In genomic region chr2:32353836-32354235, GRCm38 (mm10) we compare ENCODE assay signal across 8 mouse cellular contexts. TPM values are rescaled to one million over a fixed set of nuclear protein-coding genes. Genes with fewer than 3 reads are reported as not detected.
DNase-seq lines count a peak whose midpoint lies in the region; ATAC-seq and TF ChIP-seq lines count a peak whose summit lies in the region.

No protein-coding gene starts in this region.

- no peak overlapping the region for H3K27ac ChIP-seq in hindbrain, embryonic 12.5 days
- H3K27ac ChIP-seq in hindbrain, embryonic 11.5 days (ENCODE audit: low read depth, low read length): no peak overlapping the region
- no peak overlapping the region; the same call in 1 of the 2 replicates for H3K27ac ChIP-seq in midbrain, embryonic 16.5 days (ENCODE audit: low read length)
- no peak overlapping the region for H3K27ac ChIP-seq in midbrain, embryonic 11.5 days (ENCODE audit: low read depth, low read length)
- H3K27ac ChIP-seq in limb, embryonic 10.5 days: peak overlapping the region; percentile 92; the same call in 1 of the 2 replicates
- H3K27ac ChIP-seq in stomach, postnatal 0 days (replicated peaks): peak overlapping the region; percentile 30; the same call in 1 of the 2 replicates

- no peak for TF ChIP-seq CTCF in stomach, postnatal 0 days (IDR thresholded peaks at IDR 0.05; ENCODE audit: low read depth)

- H3K9me3 ChIP-seq in hindbrain, embryonic 12.5 days (replicated peaks): no peaks in the 10 kb centered on the region
- no peaks in the 10 kb centered on the region for H3K9me3 ChIP-seq in hindbrain, embryonic 11.5 days (ENCODE audit: control insufficient read depth, low read length)
- no peaks in the 10 kb centered on the region for H3K9me3 ChIP-seq in midbrain, embryonic 16.5 days (replicated peaks; ENCODE audit: control insufficient read depth, low read length, poor library complexity, severe bottlenecking)
- no peaks in the 10 kb centered on the region for H3K9me3 ChIP-seq in midbrain, embryonic 11.5 days (ENCODE audit: control insufficient read depth, low read length)
- no peaks in the 10 kb centered on the region for H3K9me3 ChIP-seq in limb, embryonic 10.5 days (replicated peaks)
- no peaks in the 10 kb centered on the region for H3K9me3 ChIP-seq in stomach, postnatal 0 days (ENCODE audit: control insufficient read depth, low read length)

- DNase-seq in hindbrain, embryonic 11.5 days (ENCODE audit: low spot score): no peak
- DNase-seq in midbrain, embryonic 11.5 days (ENCODE audit: low spot score, missing footprints): no peak
- DNase-seq in limb, embryonic 10.5 days (ENCODE audit: low spot score): no peak
- DNase-seq in stomach, postnatal 0 days (ENCODE audit: low spot score): no peak
- no peak for DNase-seq in thymus, postnatal 4 days
- no peak for DNase-seq in urinary bladder, postnatal 10 days (ENCODE audit: low spot score)

- H3K36me3 ChIP-seq in hindbrain, embryonic 12.5 days: no peaks in the 10 kb centered on the region
- no peaks in the 10 kb centered on the region for H3K36me3 ChIP-seq in hindbrain, embryonic 11.5 days (ENCODE audit: control insufficient read depth, insufficient read depth, low read length)
- no peaks in the 10 kb centered on the region for H3K36me3 ChIP-seq in midbrain, embryonic 16.5 days (ENCODE audit: control insufficient read depth, insufficient read depth, low read length)
- H3K36me3 ChIP-seq in midbrain, embryonic 11.5 days (ENCODE audit: control insufficient read depth, insufficient read depth, low read length): no peaks in the 10 kb centered on the region
- peaks cover 15% of the 10 kb centered on the region for H3K36me3 ChIP-seq in limb, embryonic 10.5 days
- no peaks in the 10 kb centered on the region; the same call in 1 of the 2 replicates for H3K36me3 ChIP-seq in stomach, postnatal 0 days (ENCODE audit: control insufficient read depth, insufficient read depth, low read length)

- 74% methylated on average over 6 of the region's 6 CpGs for WGBS in hindbrain, embryonic 12.5 days
- WGBS in hindbrain, embryonic 11.5 days: 68% methylated on average over 6 of the region's 6 CpGs
- WGBS in midbrain, embryonic 16.5 days: 76% methylated on average over 6 of the region's 6 CpGs
- 74% methylated on average over 6 of the region's 6 CpGs for WGBS in midbrain, embryonic 11.5 days
- WGBS in limb, embryonic 10.5 days: 63% methylated on average over 6 of the region's 6 CpGs
- WGBS in stomach, postnatal 0 days: 41% methylated on average over 6 of the region's 6 CpGs

- ATAC-seq in hindbrain, embryonic 12.5 days (ENCODE audit: low FRiP score): no peak
- ATAC-seq in hindbrain, embryonic 11.5 days (ENCODE audit: low FRiP score): no peak
- ATAC-seq in midbrain, embryonic 16.5 days: no peak
- ATAC-seq in midbrain, embryonic 11.5 days (ENCODE audit: low FRiP score): no peak
- ATAC-seq in stomach, postnatal 0 days (ENCODE audit: low FRiP score, low TSS enrichment): no peak

- no peak overlapping the region for H3K4me3 ChIP-seq in hindbrain, embryonic 12.5 days
- no peak overlapping the region for H3K4me3 ChIP-seq in hindbrain, embryonic 11.5 days (ENCODE audit: low read depth, low read length)
- peak overlapping the region; percentile 78; the same call in 1 of the 2 replicates for H3K4me3 ChIP-seq in midbrain, embryonic 16.5 days (ENCODE audit: low read depth, low read length)
- H3K4me3 ChIP-seq in midbrain, embryonic 11.5 days (ENCODE audit: low read depth, low read length): no peak overlapping the region
- H3K4me3 ChIP-seq in limb, embryonic 10.5 days: peak overlapping the region; percentile 81; the same call in 1 of the 2 replicates
- no peak overlapping the region for H3K4me3 ChIP-seq in stomach, postnatal 0 days (ENCODE audit: low read depth, low read length)

- H3K9ac ChIP-seq in hindbrain, embryonic 12.5 days: no peak overlapping the region
- no peak overlapping the region for H3K9ac ChIP-seq in hindbrain, embryonic 11.5 days (ENCODE audit: low read depth, low read length)
- peak overlapping the region; percentile 92 for H3K9ac ChIP-seq in midbrain, embryonic 16.5 days (ENCODE audit: low read depth, low read length)
- no peak overlapping the region; the same call in 1 of the 2 replicates for H3K9ac ChIP-seq in midbrain, embryonic 11.5 days (ENCODE audit: low read length)
- H3K9ac ChIP-seq in stomach, postnatal 0 days (ENCODE audit: low read length): no peak overlapping the region

- peak overlapping the region; percentile 68; the same call in 1 of the 2 replicates for H3K4me2 ChIP-seq in hindbrain, embryonic 12.5 days (replicated peaks)
- H3K4me2 ChIP-seq in hindbrain, embryonic 11.5 days (replicated peaks; ENCODE audit: low read depth, low read length): no peak overlapping the region
- H3K4me2 ChIP-seq in midbrain, embryonic 16.5 days (ENCODE audit: low read length): peak overlapping the region; percentile 69
- H3K4me2 ChIP-seq in midbrain, embryonic 11.5 days: no peak overlapping the region
- peak overlapping the region; percentile 96 for H3K4me2 ChIP-seq in stomach, postnatal 0 days (replicated peaks; ENCODE audit: low read depth)

- 0 out of 2 replicates have a peak, but pooled peaks cover 6% of the 10 kb centered on the region for H3K27me3 ChIP-seq in hindbrain, embryonic 12.5 days
- no peaks in the 10 kb centered on the region; the same call in 1 of the 2 replicates for H3K27me3 ChIP-seq in hindbrain, embryonic 11.5 days (ENCODE audit: control insufficient read depth, insufficient read depth, low read length)
- H3K27me3 ChIP-seq in midbrain, embryonic 16.5 days (ENCODE audit: control insufficient read depth, insufficient read depth, low read depth, low read length): no peaks in the 10 kb centered on the region
- H3K27me3 ChIP-seq in midbrain, embryonic 11.5 days (ENCODE audit: control insufficient read depth, insufficient read depth, low read length): peaks cover 7% of the 10 kb centered on the region; the same call in 1 of the 2 replicates
- H3K27me3 ChIP-seq in limb, embryonic 10.5 days (ENCODE audit: low read depth, poor library complexity, severe bottlenecking): peaks cover 6% of the 10 kb centered on the region; the same call in 1 of the 2 replicates
- H3K27me3 ChIP-seq in stomach, postnatal 0 days (ENCODE audit: control insufficient read depth, insufficient read depth, low read length): no peaks in the 10 kb centered on the region

- no peak for TF ChIP-seq EP300 in stomach, postnatal 0 days (optimal IDR thresholded peaks at IDR 0.05)

- peaks cover 25% of the 10 kb centered on the region for H3K4me1 ChIP-seq in hindbrain, embryonic 12.5 days
- H3K4me1 ChIP-seq in hindbrain, embryonic 11.5 days (replicated peaks; ENCODE audit: control insufficient read depth, insufficient read depth, low read length): peaks cover 6% of the 10 kb centered on the region; the same call in 1 of the 2 replicates
- peaks cover 24% of the 10 kb centered on the region for H3K4me1 ChIP-seq in midbrain, embryonic 16.5 days (ENCODE audit: control insufficient read depth, insufficient read depth, low read length)
- peaks cover 10% of the 10 kb centered on the region for H3K4me1 ChIP-seq in midbrain, embryonic 11.5 days (ENCODE audit: control insufficient read depth, insufficient read depth, low read length)
- H3K4me1 ChIP-seq in limb, embryonic 10.5 days: peaks cover 46% of the 10 kb centered on the region
- H3K4me1 ChIP-seq in stomach, postnatal 0 days (replicated peaks; ENCODE audit: control insufficient read depth, insufficient read depth): 0 out of 2 replicates have a peak, but pooled peaks cover 3% of the 10 kb centered on the region

RNA-seq across cellular contexts. Expression of gene Dnm1, which starts 0.7 kb away (rescaled TPM):
- 44.4 and 47.5 TPM in 2 replicates for polyA plus RNA-seq in hindbrain, embryonic 12.5 days (2016; fragmentation: Nextera tagmentation; extraction: Ambion mirVana)
- 17.4 and 22.6 TPM in 2 replicates for polyA plus RNA-seq in hindbrain, embryonic 11.5 days (2014; fragmentation: Nextera tagmentation; extraction: Ambion mirVana)
- 55.1 and 66.3 TPM in 2 replicates for polyA plus RNA-seq in midbrain, embryonic 16.5 days (2015; fragmentation: Nextera tagmentation; extraction: Ambion mirVana)
- polyA plus RNA-seq in midbrain, embryonic 11.5 days (2014; fragmentation: Nextera tagmentation; extraction: Ambion mirVana): 12.9 and 13.8 TPM in 2 replicates
- polyA plus RNA-seq in limb, embryonic 10.5 days (2016; fragmentation: Nextera tagmentation; extraction: Ambion mirVana): 27.1 and 33.6 TPM in 2 replicates
- 5.6 and 6.2 TPM in 2 replicates for polyA plus RNA-seq in stomach, postnatal 0 days (2015; fragmentation: Nextera tagmentation; extraction: Ambion mirVana)

RNA-seq across cellular contexts. Expression of gene Ciz1, which starts 1.7 kb away (rescaled TPM):
- 59.1 and 66.3 TPM in 2 replicates for polyA plus RNA-seq in hindbrain, embryonic 12.5 days (2016; fragmentation: Nextera tagmentation; extraction: Ambion mirVana)
- 42.4 and 49.0 TPM in 2 replicates for polyA plus RNA-seq in hindbrain, embryonic 11.5 days (2014; fragmentation: Nextera tagmentation; extraction: Ambion mirVana)
- 56.3 and 58.7 TPM in 2 replicates for polyA plus RNA-seq in midbrain, embryonic 16.5 days (2015; fragmentation: Nextera tagmentation; extraction: Ambion mirVana)
- polyA plus RNA-seq in midbrain, embryonic 11.5 days (2014; fragmentation: Nextera tagmentation; extraction: Ambion mirVana): 43.1 and 46.9 TPM in 2 replicates
- polyA plus RNA-seq in limb, embryonic 10.5 days (2016; fragmentation: Nextera tagmentation; extraction: Ambion mirVana): 61.3 and 74.8 TPM in 2 replicates
- polyA plus RNA-seq in stomach, postnatal 0 days (2015; fragmentation: Nextera tagmentation; extraction: Ambion mirVana): 14.0 and 16.1 TPM in 2 replicates

RNA-seq across cellular contexts. Expression of gene 1110008P14Rik, which starts 27.9 kb away (rescaled TPM):
- polyA plus RNA-seq in hindbrain, embryonic 12.5 days (2016; fragmentation: Nextera tagmentation; extraction: Ambion mirVana): 62.6 and 72.8 TPM in 2 replicates
- polyA plus RNA-seq in hindbrain, embryonic 11.5 days (2014; fragmentation: Nextera tagmentation; extraction: Ambion mirVana): 62.1 and 62.7 TPM in 2 replicates
- polyA plus RNA-seq in midbrain, embryonic 16.5 days (2015; fragmentation: Nextera tagmentation; extraction: Ambion mirVana): 117 and 132 TPM in 2 replicates
- 46.4 and 49.4 TPM in 2 replicates for polyA plus RNA-seq in midbrain, embryonic 11.5 days (2014; fragmentation: Nextera tagmentation; extraction: Ambion mirVana)
- polyA plus RNA-seq in limb, embryonic 10.5 days (2016; fragmentation: Nextera tagmentation; extraction: Ambion mirVana): 36.3 and 37.0 TPM in 2 replicates
- polyA plus RNA-seq in stomach, postnatal 0 days (2015; fragmentation: Nextera tagmentation; extraction: Ambion mirVana): 85.0 and 90.1 TPM in 2 replicates

RNA-seq across cellular contexts. Expression of gene Lcn2, which starts 34.2 kb away (rescaled TPM):
- 0.95 and 1.2 TPM in 2 replicates for polyA plus RNA-seq in hindbrain, embryonic 12.5 days (2016; fragmentation: Nextera tagmentation; extraction: Ambion mirVana)
- 0.19 TPM in 1 of 2 replicates, not detected in the other for polyA plus RNA-seq in hindbrain, embryonic 11.5 days (2014; fragmentation: Nextera tagmentation; extraction: Ambion mirVana)
- 0.86 and 1.2 TPM in 2 replicates for polyA plus RNA-seq in midbrain, embryonic 16.5 days (2015; fragmentation: Nextera tagmentation; extraction: Ambion mirVana)
- 0.30 TPM in 1 of 2 replicates, not detected in the other for polyA plus RNA-seq in midbrain, embryonic 11.5 days (2014; fragmentation: Nextera tagmentation; extraction: Ambion mirVana)
- polyA plus RNA-seq in limb, embryonic 10.5 days (2016; fragmentation: Nextera tagmentation; extraction: Ambion mirVana): not detected in 2 replicates
- polyA plus RNA-seq in stomach, postnatal 0 days (2015; fragmentation: Nextera tagmentation; extraction: Ambion mirVana): 1.8 TPM in 2 replicates

RNA-seq across cellular contexts. Expression of gene Ptges2, which starts 41.9 kb away (rescaled TPM):
- 34.5 and 35.1 TPM in 2 replicates for polyA plus RNA-seq in hindbrain, embryonic 12.5 days (2016; fragmentation: Nextera tagmentation; extraction: Ambion mirVana)
- 30.2 and 30.8 TPM in 2 replicates for polyA plus RNA-seq in hindbrain, embryonic 11.5 days (2014; fragmentation: Nextera tagmentation; extraction: Ambion mirVana)
- polyA plus RNA-seq in midbrain, embryonic 16.5 days (2015; fragmentation: Nextera tagmentation; extraction: Ambion mirVana): 50.7 and 51.4 TPM in 2 replicates
- polyA plus RNA-seq in midbrain, embryonic 11.5 days (2014; fragmentation: Nextera tagmentation; extraction: Ambion mirVana): 24.7 and 25.4 TPM in 2 replicates
- polyA plus RNA-seq in limb, embryonic 10.5 days (2016; fragmentation: Nextera tagmentation; extraction: Ambion mirVana): 32.7 and 37.0 TPM in 2 replicates
- polyA plus RNA-seq in stomach, postnatal 0 days (2015; fragmentation: Nextera tagmentation; extraction: Ambion mirVana): 31.6 and 33.0 TPM in 2 replicates

Comparison
In these comparisons a context has a peak if more than half of its experiments do, and no peak if none do; other contexts are left out.
1. H3K4me2 ChIP-seq: peak in hindbrain, embryonic 12.5 days (single experiment), midbrain, embryonic 16.5 days (single experiment) and stomach, postnatal 0 days (single experiment); none in hindbrain, embryonic 11.5 days (single experiment) and midbrain, embryonic 11.5 days (single experiment).
2. H3K4me3 ChIP-seq: peak in midbrain, embryonic 16.5 days (single experiment) and limb, embryonic 10.5 days (single experiment); none in hindbrain, embryonic 12.5 days (single experiment), hindbrain, embryonic 11.5 days (single experiment), midbrain, embryonic 11.5 days (single experiment) and stomach, postnatal 0 days (single experiment).
3. H3K27ac ChIP-seq: peak in limb, embryonic 10.5 days (single experiment) and stomach, postnatal 0 days (single experiment); none in hindbrain, embryonic 12.5 days (single experiment), hindbrain, embryonic 11.5 days (single experiment), midbrain, embryonic 16.5 days (single experiment) and midbrain, embryonic 11.5 days (single experiment).